Mouse (Mus musculus) lung, adult 2 months (tissue): ENCODE measurements around the gene Drosha. TPM values are rescaled to one million over a fixed set of nuclear protein-coding genes. Genes with fewer than 3 reads are reported as not detected.

Experiments used
- DNase-seq: peaks from one replicate; pipeline ENCODE4 v3.0.0; 2022
- H3K4me1 ChIP-seq: fragments of 200-500 bp; 2 replicates; pipeline ENCODE4 v1.6.1; 2011; ENCODE audit warnings: low read length; ENCODE audit not compliant: control insufficient read depth, insufficient read depth
- H3K4me3 ChIP-seq: fragments of 200-500 bp; replicated peaks from 2 replicates; pipeline ENCODE3; 2011; ENCODE audit warnings: low read depth, mild to moderate bottlenecking, control low read depth, low read length; ENCODE audit errors: extremely low read depth
- CTCF ChIP-seq: fragments of 200-500 bp; IDR thresholded peaks from 2 replicates; pipeline ENCODE4 v1.5.1; 2011; ENCODE audit warnings: mild to moderate bottlenecking, low read length, control low read depth; ENCODE audit not compliant: insufficient read depth
- POLR2A ChIP-seq: fragments of 200-500 bp; IDR thresholded peaks from 2 replicates; pipeline ENCODE4 v1.6.1; 2011; ENCODE audit warnings: low read depth, mild to moderate bottlenecking, control low read depth, low read length, borderline replicate concordance; ENCODE audit errors: extremely low read depth
- WGBS: fragments of 180-500 bp; shearing (Covaris S2); methylation state at CpG from one replicate; pipeline ENCODE4 v1.1.7; 2018; 5-methylcytosine and 5-hydroxymethylcytosine counted together
- polyA plus RNA-seq: library from polyadenylated mRNA; depleted of rRNA; stranded (reverse); fragments of >200 nt; gene quantifications from 2 replicates; pipeline ENCODE4 v1.2.3, GENCODE M21; 2012; rRNA removed

Drosha gene
- 10.3 and 12.4 TPM in 2 replicates for polyA plus RNA-seq

DNA sequence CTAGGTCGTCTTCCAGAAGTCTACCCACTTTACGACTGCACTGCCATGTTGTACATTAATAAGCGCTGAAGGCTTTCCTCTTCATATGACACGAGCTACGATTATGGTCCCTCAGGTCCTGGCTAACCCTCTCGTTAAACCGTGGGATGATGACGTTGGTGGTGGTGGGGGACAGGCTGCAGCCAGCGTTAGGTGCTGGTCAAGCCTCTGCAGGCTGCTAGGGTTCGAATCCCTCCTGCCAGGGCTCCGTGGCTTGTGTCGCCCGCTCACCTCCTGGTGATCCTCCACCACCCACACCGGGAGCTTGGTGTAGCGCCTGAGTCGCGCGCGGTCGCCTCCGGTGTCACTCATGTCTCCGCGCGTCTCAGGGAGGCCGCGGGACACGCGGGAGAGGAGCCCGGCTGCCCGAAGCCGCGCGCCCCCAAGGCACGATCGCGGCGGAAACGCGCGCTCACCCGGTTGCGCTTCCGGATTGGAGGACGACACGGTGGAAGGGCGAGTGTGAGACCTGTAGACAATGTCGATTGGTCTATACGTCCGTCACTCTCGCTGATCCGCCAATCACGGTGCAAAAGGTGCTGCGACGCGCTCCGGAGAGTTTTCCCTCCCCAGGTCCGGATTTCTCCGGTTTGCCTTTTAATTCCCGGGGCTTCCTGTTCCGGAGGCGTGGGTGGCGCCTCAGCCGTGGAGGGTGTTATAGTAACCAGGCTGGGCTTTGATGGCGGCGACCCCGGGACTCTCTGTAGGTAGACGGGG lies at the start of gene Drosha, which contains the start of gene 6030458C11Rik:
Drosha (plus strand) TSS at position 619 of the 756 bp plus-strand sequence.
6030458C11Rik (minus strand) TSS at position 453 of the 756 bp plus-strand sequence.
- TF ChIP-seq POLR2A (peak; percentile 36; the same call in 1 of the 2 replicates), CTCF (no peak)
- peak; percentile 99 for DNase-seq
- Histone ChIP-seq H3K4me1 (0 out of 2 replicates have a peak, but pooled peaks cover 4% of the 10 kb centered on the region), H3K4me3 (peak within 1 kb of the TSS; percentile 95)
- under 1% methylated on average over 67 of the region's 67 CpGs for WGBS

DNA sequence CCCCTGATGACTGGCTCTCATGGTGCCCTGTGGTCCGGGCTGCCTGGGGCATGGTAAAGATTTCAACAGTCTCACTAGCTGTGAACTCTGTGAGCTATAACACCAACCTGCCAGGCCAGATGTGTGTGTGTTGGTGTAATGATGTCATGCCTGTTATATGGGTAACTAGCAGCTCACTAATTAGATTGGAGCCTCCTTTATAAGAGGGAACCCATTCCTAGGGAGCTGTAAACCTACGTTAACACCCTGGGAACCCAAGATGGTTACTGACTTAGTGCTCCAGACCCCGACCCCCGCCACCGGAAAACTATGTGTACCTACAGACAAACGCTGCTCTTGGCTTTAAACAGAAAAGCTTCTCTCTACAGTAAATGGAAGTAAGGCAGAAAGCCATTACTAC lies 43.3 kb upstream of the Drosha start:
- H3K4me1 ChIP-seq: no peaks in the 10 kb centered on the region
- 79% methylated on average over 6 of the region's 6 CpGs for WGBS
- TF ChIP-seq CTCF (no peak), POLR2A (no peak)
- H3K4me3 ChIP-seq: no peak overlapping the region
- no peak for DNase-seq

DNA sequence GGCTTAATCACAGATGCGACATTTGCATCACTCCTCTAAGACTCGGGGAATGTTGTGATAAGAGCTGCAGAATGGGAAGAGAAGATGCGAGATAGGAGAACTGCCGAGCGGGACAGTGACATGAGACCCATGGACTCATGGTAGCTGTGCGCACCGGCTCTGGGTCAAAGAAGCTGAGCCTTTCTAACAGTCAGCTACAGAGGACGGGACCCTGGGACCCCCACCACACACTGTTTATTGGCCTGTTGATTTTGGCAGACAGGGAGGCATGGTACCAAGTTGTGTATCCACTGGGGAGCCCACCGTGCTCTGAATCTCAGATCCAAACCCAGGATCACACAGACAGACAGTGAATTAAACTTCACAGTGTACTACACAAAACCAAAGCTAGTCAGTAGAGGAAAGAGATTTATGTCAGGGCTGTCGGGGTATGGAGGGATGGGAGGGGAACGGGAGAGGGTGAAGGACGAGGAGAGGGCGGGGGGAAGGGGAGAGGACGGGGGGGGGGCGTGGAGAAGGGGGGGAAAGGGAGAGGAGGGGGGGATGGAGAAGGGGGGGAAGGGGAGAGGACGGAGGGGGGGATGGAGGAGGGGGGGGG lies 42.8 kb upstream of the Drosha start:
- no peak for DNase-seq
- no peak overlapping the region for H3K4me3 ChIP-seq
- WGBS: 51% methylated on average over 13 of the region's 16 CpGs
- TF ChIP-seq CTCF (no peak), POLR2A (no peak)
- H3K4me1 ChIP-seq: no peaks in the 10 kb centered on the region

DNA sequence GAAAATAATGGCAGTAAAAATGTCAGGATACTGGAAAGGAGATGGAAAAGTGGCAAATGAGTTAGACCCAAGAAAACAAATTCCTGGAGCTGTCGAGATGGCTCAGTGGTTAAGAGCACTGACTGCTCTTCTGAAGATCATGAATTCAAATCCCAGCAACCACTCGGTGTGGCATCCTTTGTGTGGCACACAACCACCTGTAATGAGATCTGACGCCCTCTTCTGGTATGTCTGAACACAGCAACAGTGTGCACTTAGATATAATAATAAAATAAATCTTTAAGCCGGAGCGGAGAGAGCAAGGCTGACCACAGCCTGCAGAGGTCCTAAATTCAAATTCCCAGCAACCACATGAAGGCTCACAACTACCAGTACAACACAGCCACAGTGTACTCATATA lies 36.1 kb upstream of the Drosha start:
- H3K4me1 ChIP-seq: no peaks in the 10 kb centered on the region
- 78% methylated on average over 5 of the region's 5 CpGs for WGBS
- no peak for DNase-seq
- H3K4me3 ChIP-seq: no peak overlapping the region
- TF ChIP-seq POLR2A: no peak
- no peak for TF ChIP-seq CTCF

DNA sequence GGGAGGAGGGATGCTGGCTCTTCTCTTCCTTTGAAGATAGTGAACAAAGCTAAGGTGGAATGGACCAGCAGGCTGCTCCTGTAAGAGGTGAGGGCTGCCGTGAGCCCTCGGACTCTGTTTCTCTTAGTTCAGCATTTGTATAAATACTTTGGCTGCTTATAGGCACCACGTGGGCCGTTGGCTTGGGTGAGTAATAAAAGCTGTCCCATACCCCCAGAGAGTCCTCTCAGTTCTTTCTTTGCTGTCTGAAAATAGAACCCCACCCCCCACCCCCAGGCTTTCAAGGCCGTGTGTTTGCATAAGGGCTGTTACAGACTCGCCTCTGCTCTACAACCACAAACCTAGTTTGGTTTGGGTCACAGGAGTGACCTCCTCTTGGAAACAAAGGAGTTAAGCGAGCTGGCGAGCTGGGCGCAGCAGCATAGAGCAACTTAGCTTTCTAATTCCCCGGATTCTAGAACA lies 35.2 kb upstream of the Drosha start:
- TF ChIP-seq CTCF (no peak), POLR2A (no peak)
- Histone ChIP-seq H3K4me3 (no peak overlapping the region), H3K4me1 (no peaks in the 10 kb centered on the region)
- DNase-seq: no peak
- 20% methylated on average over 10 of the region's 10 CpGs for WGBS

DNA sequence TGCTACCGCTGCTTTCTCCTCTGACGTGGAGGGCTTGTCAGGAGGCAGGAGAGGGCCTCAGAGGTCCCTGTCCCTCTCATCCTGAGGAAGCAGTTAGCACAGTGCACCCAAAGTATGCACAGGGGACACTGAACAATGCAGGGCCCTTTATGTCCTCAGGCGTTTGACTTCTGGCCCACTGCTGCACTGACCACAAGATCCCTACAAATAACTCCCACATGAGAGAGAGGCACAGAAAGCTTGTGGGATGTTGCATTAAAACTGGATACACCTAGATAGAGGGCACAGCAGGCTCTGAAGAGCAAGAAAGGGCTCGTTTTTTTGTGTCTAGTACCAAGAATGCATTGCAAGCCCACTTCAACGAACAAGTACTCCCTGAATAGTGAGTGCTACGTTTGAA lies 30.3 kb upstream of the Drosha start:
- no peak for DNase-seq
- no peak for TF ChIP-seq POLR2A
- TF ChIP-seq CTCF: no peak
- WGBS: 74% methylated on average over 6 of the region's 6 CpGs
- H3K4me3 ChIP-seq: no peak overlapping the region
- no peaks in the 10 kb centered on the region for H3K4me1 ChIP-seq

DNA sequence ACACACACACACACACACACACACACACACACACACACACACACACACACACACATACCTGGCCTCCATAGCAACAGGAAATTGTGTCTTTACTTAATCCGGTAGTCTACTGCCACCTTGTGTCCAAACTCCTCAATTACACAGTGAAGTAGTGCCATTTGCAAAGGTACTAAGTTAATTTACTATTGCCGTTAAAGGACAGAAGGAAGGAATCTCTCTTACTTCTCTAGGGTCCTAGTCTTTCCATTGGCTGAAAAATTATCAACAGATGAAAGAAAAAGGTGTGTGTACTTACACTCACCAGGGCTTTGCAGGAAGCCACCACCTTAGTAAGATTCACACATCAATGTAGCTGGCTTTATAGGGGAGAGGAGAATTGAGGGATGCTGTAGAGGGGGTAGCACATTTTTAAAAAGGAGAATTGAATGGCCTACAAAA lies 29.1 kb upstream of the Drosha start:
- WGBS: 5% methylated on average over 2 of the region's 2 CpGs
- TF ChIP-seq CTCF (peak; percentile 41; the same call in 1 of the 2 replicates), POLR2A (no peak)
- Histone ChIP-seq H3K4me1 (no peaks in the 10 kb centered on the region), H3K4me3 (no peak overlapping the region)
- no peak for DNase-seq

DNA sequence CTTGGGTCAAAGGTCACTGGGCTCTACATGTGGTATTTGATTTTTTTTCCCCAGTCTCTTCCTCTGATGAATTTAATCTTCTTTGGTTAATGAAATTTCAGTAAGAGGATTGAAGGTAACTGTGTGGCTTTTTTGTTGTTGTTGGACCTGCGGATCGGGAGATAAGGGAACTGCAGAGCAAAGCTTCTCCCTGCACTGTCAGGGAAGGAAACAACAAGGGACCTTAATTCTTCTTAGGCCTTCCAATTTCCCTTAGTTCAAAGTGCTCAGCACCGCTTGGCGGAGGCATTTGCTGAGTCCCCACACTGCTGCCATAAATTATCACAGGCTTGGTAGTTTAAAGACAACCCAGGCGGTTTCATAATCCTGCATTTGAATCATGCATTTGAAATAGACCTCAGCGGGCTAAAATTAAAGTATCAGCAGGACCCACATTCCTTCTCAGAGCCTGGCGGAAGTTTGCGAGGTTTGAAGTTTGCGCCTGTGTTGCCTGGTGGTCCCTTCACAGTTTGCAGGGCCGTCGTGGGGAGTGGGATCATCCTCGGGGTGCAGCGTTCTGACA lies 28.6 kb upstream of the Drosha start:
- 63% methylated on average over 13 of the region's 13 CpGs for WGBS
- DNase-seq: no peak

DNA sequence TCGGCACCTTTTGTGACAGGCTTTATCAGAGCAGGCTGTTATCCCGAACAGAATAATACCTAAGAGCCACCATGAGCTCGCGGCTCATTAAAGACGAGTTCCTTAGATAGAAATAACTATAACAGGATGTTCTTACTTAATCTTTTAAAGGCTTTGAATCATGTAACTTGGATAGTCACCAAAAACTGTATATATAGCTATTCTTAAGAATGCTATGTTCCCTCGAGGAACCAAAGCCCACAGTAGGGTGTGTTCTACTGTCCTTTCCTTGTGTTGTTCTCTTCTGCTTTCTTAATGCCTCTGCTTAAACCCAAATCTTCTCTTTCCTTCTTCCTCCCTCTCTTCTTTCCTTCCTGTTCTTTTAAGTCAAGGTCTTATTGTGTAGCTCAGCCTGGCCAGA lies 26.6 kb upstream of the Drosha start:
- WGBS: 58% methylated on average over 6 of the region's 6 CpGs
- Histone ChIP-seq H3K4me3 (no peak overlapping the region), H3K4me1 (no peaks in the 10 kb centered on the region)
- no peak for DNase-seq
- TF ChIP-seq POLR2A (no peak), CTCF (no peak)

More for the DNA sequence above, 28.6 kb upstream of the Drosha start:
- no peak overlapping the region for H3K4me3 ChIP-seq
- H3K4me1 ChIP-seq: no peaks in the 10 kb centered on the region
- TF ChIP-seq CTCF (no peak), POLR2A (no peak)
